Mouse (Mus musculus) limb, embryonic 13.5 days (tissue): ENCODE measurements around the gene Rrp7a. TPM values are rescaled to one million over a fixed set of nuclear protein-coding genes. Genes with fewer than 3 reads are reported as not detected.

Experiments used
- ATAC-seq: fragments of 200-750 bp; cut with Nextera tagmentation; 2 replicates; pipeline ENCODE4 v1.8.0; 2017; ENCODE audit warnings: low read depth, moderate number of reproducible peaks, moderate TSS enrichment; ENCODE audit not compliant: low FRiP score
- H3K27ac ChIP-seq: fragments of 300-500 bp; sonication (generic); 2 replicates; pipeline ENCODE4 v1.5.1; 2015; ENCODE audit warnings: inconsistent platforms, mild to moderate bottlenecking, moderate library complexity
- H3K27me3 ChIP-seq: fragments of 300-500 bp; sonication (generic); 2 replicates; pipeline ENCODE4 v1.6.1; 2015; ENCODE audit warnings: mild to moderate bottlenecking, inconsistent platforms
- H3K36me3 ChIP-seq: fragments of 300-500 bp; sonication (generic); 2 replicates; pipeline ENCODE4 v1.6.1; 2015; ENCODE audit warnings: inconsistent platforms, mild to moderate bottlenecking, moderate library complexity
- H3K4me1 ChIP-seq: fragments of 300-500 bp; sonication (generic); 2 replicates; pipeline ENCODE4 v1.6.1; 2015; ENCODE audit warnings: inconsistent platforms
- H3K4me2 ChIP-seq: fragments of 300-500 bp; sonication (generic); replicated peaks from 2 replicates; pipeline ENCODE4 v1.6.1; 2015; ENCODE audit warnings: inconsistent platforms, mild to moderate bottlenecking, moderate library complexity
- H3K4me3 ChIP-seq: fragments of 300-500 bp; sonication (generic); 2 replicates; pipeline ENCODE4 v1.5.1; 2015; ENCODE audit warnings: moderate library complexity, mild to moderate bottlenecking, inconsistent platforms
- H3K9ac ChIP-seq: fragments of 300-500 bp; sonication (generic); 2 replicates; pipeline ENCODE4 v1.6.1; 2015; ENCODE audit warnings: mild to moderate bottlenecking, inconsistent platforms
- H3K9me3 ChIP-seq: fragments of 300-500 bp; sonication (generic); 2 replicates; pipeline ENCODE4 v1.6.1; 2016; ENCODE audit warnings: inconsistent platforms
- WGBS: fragments of 180-500 bp; shearing (Covaris S2); methylation state at CpG from one replicate; pipeline ENCODE4 v1.1.7; 2015; 5-methylcytosine and 5-hydroxymethylcytosine counted together
- polyA plus RNA-seq: library from polyadenylated mRNA; unstranded; fragments of >200 nt; fragmentation: Nextera tagmentation; extraction: Ambion mirVana; gene quantifications from 2 replicates; pipeline ENCODE4 v1.2.1, GENCODE M21; 2015

Gene Rrp7a
- polyA plus RNA-seq = 59.4 and 63.9 TPM in 2 replicates

DNA sequence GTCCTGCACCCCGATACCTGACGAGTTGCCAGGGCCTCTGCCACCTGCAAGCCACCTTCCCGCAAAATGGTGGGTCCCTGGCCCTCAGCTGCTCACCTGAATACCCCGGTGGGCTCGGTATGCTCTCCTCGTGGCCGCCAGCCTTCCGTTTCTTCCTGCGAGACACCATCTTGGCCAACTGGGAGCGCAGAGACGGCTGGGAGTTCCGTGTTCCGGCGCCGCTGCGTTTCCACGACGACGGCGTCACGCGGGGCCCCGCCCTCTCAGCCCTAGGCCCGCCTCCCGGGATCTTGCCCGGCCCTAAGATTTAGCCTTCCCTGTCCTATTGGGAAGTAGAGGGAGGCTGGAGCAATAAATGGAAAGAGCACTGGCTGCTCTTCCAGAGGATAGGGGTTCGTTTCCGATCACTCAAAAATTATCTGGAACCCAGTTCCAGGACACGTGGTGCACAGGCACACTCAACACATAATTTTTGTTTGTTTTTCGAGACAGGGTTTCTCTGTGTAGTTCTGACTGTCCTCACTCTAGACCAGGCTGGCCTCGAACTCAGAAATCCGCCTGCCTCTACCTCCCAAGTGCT, at the start of gene Rrp7a:
Gene Rrp7a (minus strand): TSS at position 236 of the 580 bp plus-strand sequence.
- Histone ChIP-seq H3K36me3 (peaks cover 52% of the 10 kb centered on the region), H3K4me1 (peaks cover 9% of the 10 kb centered on the region), H3K4me3 (peak within 1 kb of the TSS; percentile 79), H3K9ac (peak within 1 kb of the TSS; percentile 72), H3K9me3 (no peaks in the 10 kb centered on the region), H3K27me3 (no peaks in the 10 kb centered on the region), H3K27ac (peak within 1 kb of the TSS; percentile 65; the same call in 1 of the 2 replicates), H3K4me2 (peak within 1 kb of the TSS; percentile 82)
- WGBS = 9% methylated on average over 32 of the region's 32 CpGs
- ATAC-seq = peak; percentile 85

DNA sequence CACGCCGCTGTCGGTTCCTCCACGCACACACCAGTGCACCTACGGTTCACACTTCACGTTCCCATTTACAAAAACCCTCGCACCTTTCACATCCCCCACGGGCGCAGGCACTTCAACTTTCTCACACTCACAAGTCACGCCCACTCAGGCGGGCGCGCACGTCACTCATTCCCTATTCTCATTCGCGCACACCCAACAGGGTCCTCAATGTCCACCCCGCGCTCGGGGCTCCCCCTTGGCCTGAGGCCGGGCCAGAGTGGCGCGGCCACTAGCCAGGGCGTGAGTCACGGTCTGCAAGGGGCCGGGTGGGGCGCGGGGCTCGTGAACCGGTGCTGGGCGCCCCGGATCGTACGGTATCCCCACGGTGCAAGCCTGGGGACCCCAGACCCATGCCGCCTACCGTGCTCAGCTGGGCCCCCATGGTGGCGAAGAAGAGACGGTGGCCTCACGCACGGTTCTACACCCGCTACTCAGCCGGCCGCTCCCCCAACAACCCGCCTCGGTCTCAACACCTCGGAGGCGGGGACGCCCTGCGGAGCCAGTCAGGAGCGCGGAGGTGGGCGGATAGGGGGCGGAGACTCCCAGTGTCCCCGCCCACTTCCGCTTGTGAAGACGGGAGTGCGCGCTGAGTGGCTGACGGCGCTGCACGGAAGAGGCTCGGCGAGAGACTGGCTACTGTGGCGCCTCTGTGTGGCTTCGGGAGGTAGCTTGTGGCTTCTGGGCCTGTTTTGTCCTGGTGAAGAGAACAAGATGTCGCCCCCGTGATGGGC, 49.3 kb upstream of the Rrp7a start:
- Histone ChIP-seq H3K4me2 (peak overlapping the region; percentile 88), H3K36me3 (no peaks in the 10 kb centered on the region; the same call in 1 of the 2 replicates), H3K9ac (peak overlapping the region; percentile 87), H3K4me1 (peaks cover 27% of the 10 kb centered on the region), H3K4me3 (peak overlapping the region; percentile 94), H3K27me3 (no peaks in the 10 kb centered on the region), H3K27ac (peak overlapping the region; percentile 82), H3K9me3 (no peaks in the 10 kb centered on the region)
- peak; percentile 97 for ATAC-seq
- under 1% methylated on average over 67 of the region's 67 CpGs for WGBS

GRCm38 (mm10) chr15:83170956-83171659, 48.5 kb upstream of the Rrp7a start:
- no peaks in the 10 kb centered on the region for H3K9me3 ChIP-seq
- no peaks in the 10 kb centered on the region for H3K27me3 ChIP-seq
- ATAC-seq = no peak
- H3K4me2 ChIP-seq = peak overlapping the region; percentile 88
- peak overlapping the region; percentile 87 for H3K9ac ChIP-seq
- peak overlapping the region; percentile 94 for H3K4me3 ChIP-seq
- H3K36me3 ChIP-seq = peaks cover 3% of the 10 kb centered on the region
- peaks cover 31% of the 10 kb centered on the region for H3K4me1 ChIP-seq
- H3K27ac ChIP-seq = peak overlapping the region; percentile 22
- WGBS = 42% methylated on average over 8 of the region's 8 CpGs

- H3K4me2 ChIP-seq = peak overlapping the region; percentile 5; the same call in 1 of the 2 replicates
Measured at GRCm38 (mm10) chr15:83169772-83170722, 47.4 kb upstream of the Rrp7a start.

GRCm38 (mm10) chr15:83168875-83169771, 46.5 kb upstream of the Rrp7a start:
- Histone ChIP-seq H3K9ac (0 out of 2 replicates have a peak overlapping the region, but pooled peaks have one; percentile 25), H3K9me3 (no peaks in the 10 kb centered on the region), H3K4me3 (no peak overlapping the region), H3K27ac (no peak overlapping the region), H3K4me1 (peaks cover 31% of the 10 kb centered on the region), H3K36me3 (peaks cover 13% of the 10 kb centered on the region), H3K4me2 (peak overlapping the region; percentile 5; the same call in 1 of the 2 replicates), H3K27me3 (no peaks in the 10 kb centered on the region)
- WGBS = 77% methylated on average over 7 of the region's 7 CpGs
- ATAC-seq = no peak

More at GRCm38 (mm10) chr15:83169772-83170722, 47.4 kb upstream of the Rrp7a start:
- no peak for ATAC-seq
- H3K36me3 ChIP-seq = peaks cover 10% of the 10 kb centered on the region
- no peaks in the 10 kb centered on the region for H3K27me3 ChIP-seq
- no peak overlapping the region for H3K4me3 ChIP-seq
- H3K9ac ChIP-seq = no peak overlapping the region
- 85% methylated on average over 8 of the region's 8 CpGs for WGBS
- no peaks in the 10 kb centered on the region for H3K9me3 ChIP-seq
- H3K27ac ChIP-seq = no peak overlapping the region; the same call in 1 of the 2 replicates
- H3K4me1 ChIP-seq = peaks cover 31% of the 10 kb centered on the region

DNA sequence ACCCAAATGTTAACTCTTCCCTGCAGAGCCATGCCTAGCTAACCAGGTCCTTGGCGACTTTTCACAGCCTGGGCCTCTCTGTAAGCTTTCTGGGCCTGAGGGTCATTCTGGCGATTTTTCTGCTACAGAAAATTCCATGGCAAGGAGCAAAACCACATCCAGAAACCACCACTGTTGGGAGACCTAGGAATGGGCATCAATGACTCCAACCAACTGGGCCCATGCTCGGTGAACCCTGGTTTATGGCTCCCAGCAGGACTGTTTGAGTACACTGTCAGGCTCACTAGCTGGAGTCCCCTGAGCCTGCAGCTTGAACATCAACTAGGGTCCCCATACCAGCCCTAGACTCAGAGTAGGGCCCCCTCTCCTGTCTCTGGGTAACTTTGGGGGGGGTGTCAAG, 45.7 kb upstream of the Rrp7a start:
- Histone ChIP-seq H3K27ac (no peak overlapping the region), H3K9ac (peak overlapping the region; percentile 26; the same call in 1 of the 2 replicates), H3K4me2 (no peak overlapping the region), H3K4me3 (no peak overlapping the region), H3K4me1 (peaks cover 31% of the 10 kb centered on the region), H3K9me3 (no peaks in the 10 kb centered on the region), H3K36me3 (peaks cover 13% of the 10 kb centered on the region), H3K27me3 (no peaks in the 10 kb centered on the region)
- no peak for ATAC-seq
- 78% methylated on average over 3 of the region's 3 CpGs for whole genome bisulfite sequencing

GRCm38 (mm10) chr15:83167550-83168065, 45.0 kb upstream of the Rrp7a start:
- H3K36me3 ChIP-seq = peaks cover 17% of the 10 kb centered on the region

DNA sequence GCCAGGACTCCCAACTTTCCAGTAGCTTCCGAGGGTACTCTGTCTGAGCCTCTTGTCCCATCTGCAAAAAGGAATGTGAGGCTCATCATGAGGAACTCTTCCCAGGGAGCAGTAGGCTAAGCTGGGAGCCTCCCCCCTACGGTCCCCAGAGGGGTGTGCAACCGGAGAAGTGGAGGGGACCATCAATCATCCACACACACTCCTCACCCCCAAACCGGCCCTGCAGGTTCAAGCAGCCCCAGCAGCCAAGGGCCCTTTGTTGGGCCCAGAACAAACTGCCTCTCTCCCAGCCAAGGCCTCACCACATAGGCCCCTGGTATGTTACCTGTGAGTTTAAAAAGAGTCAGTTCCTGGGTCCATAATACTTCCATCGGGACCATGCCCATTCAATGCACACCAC, 44.5 kb upstream of the Rrp7a start:
- no peak for ATAC-seq
- H3K27me3 ChIP-seq = no peaks in the 10 kb centered on the region
- no peak overlapping the region for H3K4me2 ChIP-seq
- H3K9me3 ChIP-seq = no peaks in the 10 kb centered on the region
- H3K9ac ChIP-seq = peak overlapping the region; percentile 31; the same call in 1 of the 2 replicates
- peaks cover 21% of the 10 kb centered on the region for H3K36me3 ChIP-seq
- 0 out of 2 replicates have a peak overlapping the region, but pooled peaks have one; percentile 44 for H3K27ac ChIP-seq
- H3K4me1 ChIP-seq = peaks cover 24% of the 10 kb centered on the region
- WGBS = 60% methylated on average over 5 of the region's 5 CpGs
- H3K4me3 ChIP-seq = no peak overlapping the region

More at GRCm38 (mm10) chr15:83167550-83168065, 45.0 kb upstream of the Rrp7a start:
- Histone ChIP-seq H3K27ac (0 out of 2 replicates have a peak overlapping the region, but pooled peaks have one; percentile 33), H3K4me1 (peaks cover 26% of the 10 kb centered on the region), H3K9me3 (no peaks in the 10 kb centered on the region), H3K4me3 (no peak overlapping the region), H3K27me3 (no peaks in the 10 kb centered on the region), H3K9ac (0 out of 2 replicates have a peak overlapping the region, but pooled peaks have one; percentile 31), H3K4me2 (no peak overlapping the region)
- WGBS = 86% methylated on average over 8 of the region's 8 CpGs
- ATAC-seq = no peak

DNA sequence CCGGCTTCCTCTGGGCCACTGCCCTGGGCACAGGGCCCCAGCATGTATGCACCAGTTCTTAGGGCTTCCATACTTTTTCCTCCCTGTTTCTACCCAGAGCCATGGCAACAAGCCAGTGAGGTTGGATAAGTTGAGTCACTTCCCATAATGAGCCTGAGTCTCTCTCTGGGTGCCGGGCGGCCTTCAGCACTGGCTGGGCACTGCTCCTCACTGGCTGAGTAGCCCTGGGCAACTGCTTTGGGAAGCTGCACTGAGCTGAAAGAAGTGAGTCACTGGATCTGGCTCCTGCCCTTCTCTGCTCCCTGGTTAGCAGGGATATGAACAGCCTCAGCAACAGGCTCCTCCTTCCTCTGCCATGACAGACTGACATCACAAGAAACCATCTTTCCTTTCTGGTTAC, 44.0 kb upstream of the Rrp7a start:
- Histone ChIP-seq H3K27ac (peak overlapping the region; percentile 44; the same call in 1 of the 2 replicates), H3K4me2 (no peak overlapping the region), H3K4me3 (no peak overlapping the region), H3K9ac (no peak overlapping the region), H3K4me1 (peaks cover 24% of the 10 kb centered on the region), H3K27me3 (no peaks in the 10 kb centered on the region), H3K9me3 (no peaks in the 10 kb centered on the region), H3K36me3 (peaks cover 26% of the 10 kb centered on the region)
- ATAC-seq = no peak
- 79% methylated on average over 3 of the region's 3 CpGs for WGBS
